Mouse (Mus musculus) bone marrow macrophage, adult 2 months (primary cell): ENCODE results near the gene Pigz. TPM values are rescaled to one million over a fixed set of nuclear protein-coding genes. Genes with fewer than 3 reads are reported as not detected.
A peak's percentile ranks its signal among the peaks of the same experiment; 100 is the strongest.

ENCODE experiments used
- H3K27ac ChIP-seq: 2 replicates; pipeline ENCODE4 v1.5.1; 2012; ENCODE audit warnings: low read depth, low read length; ENCODE audit not compliant: insufficient read depth
- H3K4me1 ChIP-seq: 2 replicates; pipeline ENCODE4 v1.6.1; 2012; ENCODE audit warnings: low read length; ENCODE audit not compliant: control insufficient read depth, insufficient read depth
- H3K4me3 ChIP-seq: 2 replicates; pipeline ENCODE4 v1.5.1; 2012; ENCODE audit warnings: mild to moderate bottlenecking, low read length, moderate library complexity; ENCODE audit not compliant: insufficient read depth
- CTCF ChIP-seq: IDR thresholded peaks from 2 replicates; pipeline ENCODE4 v1.5.1; 2012; ENCODE audit warnings: low read depth, mild to moderate bottlenecking, low read length, moderate library complexity
- POLR2A ChIP-seq: IDR thresholded peaks from 2 replicates; pipeline ENCODE4 v1.6.1; 2012; ENCODE audit warnings: mild to moderate bottlenecking, low read depth, low read length, borderline replicate concordance
- polyA plus RNA-seq: library from polyadenylated mRNA; stranded (reverse); fragments of >200 nt; gene quantifications from 2 replicates; pipeline ENCODE4 v1.2.4, GENCODE M21; 2012; ENCODE audit not compliant: missing spikeins, insufficient read depth, insufficient read length

Gene Pigz
- polyA plus RNA-seq, 1 experiment = 12.2 TPM

DNA sequence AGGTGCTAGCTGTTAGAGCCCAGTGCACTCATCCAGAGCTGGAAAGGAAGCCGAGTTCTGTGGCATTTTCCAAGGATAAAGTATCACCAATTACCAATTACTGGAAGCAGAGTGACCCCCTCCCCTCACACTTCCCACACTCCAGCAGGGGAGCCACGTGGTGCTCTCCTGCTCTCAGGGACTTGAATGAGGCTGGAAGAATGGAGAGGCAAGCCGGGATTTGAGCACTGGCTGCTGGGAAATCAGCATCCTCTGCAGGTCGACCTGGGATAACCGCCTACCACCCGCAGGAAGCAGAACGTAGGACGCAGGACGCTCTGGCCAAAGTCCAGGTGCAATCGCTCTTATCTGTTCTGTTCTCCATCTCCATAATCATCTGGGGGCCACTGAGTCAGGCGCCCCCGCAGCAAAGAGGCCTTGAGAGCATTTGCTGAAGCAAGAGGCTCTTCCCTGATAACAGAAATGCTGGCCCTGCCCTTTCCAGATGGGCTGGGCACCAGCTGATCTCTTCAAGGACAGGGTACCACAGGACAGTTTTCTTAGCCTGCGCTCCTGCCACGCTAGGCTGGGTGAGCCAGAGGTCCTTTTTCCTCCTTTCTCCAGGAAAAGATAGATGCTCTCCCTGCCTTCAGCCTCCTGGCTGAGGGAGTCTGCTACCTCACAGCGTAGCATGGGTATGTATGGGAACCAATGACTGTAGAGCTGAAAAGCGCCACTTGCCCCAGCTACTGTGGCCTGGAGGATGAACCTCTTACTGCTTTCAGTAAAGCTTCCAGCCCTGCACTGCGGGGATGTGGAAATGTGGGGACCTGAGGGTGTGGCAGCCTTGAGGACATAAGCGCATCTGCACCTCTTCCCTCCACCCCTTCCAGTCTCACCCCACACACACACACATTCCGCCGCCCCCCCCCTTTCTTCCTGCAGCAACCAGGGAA is 27.5 kb upstream of the Pigz start:
- TF ChIP-seq CTCF (no peak), POLR2A (no peak)
- Histone ChIP-seq H3K27ac (no peak overlapping the region), H3K4me1 (no peaks in the 10 kb centered on the region), H3K4me3 (peak overlapping the region; percentile 46; the same call in 1 of the 2 replicates)

DNA sequence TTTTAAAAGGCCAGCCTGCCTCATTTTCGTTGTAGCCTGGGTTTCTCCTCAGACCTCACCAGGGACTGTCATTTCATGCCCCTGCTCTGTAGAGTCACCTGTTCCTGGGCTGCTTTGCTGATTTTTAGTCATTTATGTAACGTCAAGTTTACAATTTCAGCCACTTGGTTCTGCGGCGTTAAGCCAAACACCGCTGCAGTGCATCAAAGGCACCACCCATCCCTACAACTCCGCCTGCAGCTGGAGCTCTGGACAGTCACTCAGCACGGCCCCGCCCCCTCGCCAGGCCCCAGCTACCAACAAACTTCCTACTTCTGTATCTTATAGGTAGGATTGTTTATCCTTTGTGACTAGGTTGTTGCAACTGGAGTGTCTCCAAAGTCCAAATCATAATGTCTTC is 26.8 kb upstream of the Pigz start:
- H3K4me1 ChIP-seq = no peaks in the 10 kb centered on the region
- peak overlapping the region; percentile 46; the same call in 1 of the 2 replicates for H3K4me3 ChIP-seq
- TF ChIP-seq CTCF = no peak
- TF ChIP-seq POLR2A = no peak
- no peak overlapping the region for H3K27ac ChIP-seq

DNA sequence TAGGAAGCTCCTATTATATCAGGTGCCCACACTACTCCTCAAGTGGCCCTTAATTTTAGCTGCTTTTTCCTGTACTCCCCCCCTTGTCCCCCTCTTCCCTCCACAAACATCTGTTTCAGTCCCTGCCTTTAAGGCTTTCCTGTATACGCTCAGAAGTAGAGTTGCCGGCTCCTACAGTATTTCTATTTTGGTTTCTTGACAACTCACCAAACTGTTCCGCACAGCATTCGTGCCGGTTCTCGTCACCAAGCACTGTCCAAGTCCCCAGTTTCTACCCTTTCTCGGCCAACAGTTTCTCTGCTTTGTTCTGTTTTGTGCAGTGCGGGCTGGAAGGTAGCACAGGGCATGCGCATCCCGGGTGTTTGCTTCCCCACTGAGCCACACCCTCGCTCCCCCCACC is 24.7 kb upstream of the Pigz start:
- no peak overlapping the region for H3K27ac ChIP-seq
- TF ChIP-seq CTCF = no peak
- TF ChIP-seq POLR2A = no peak
- no peak overlapping the region for H3K4me3 ChIP-seq
- H3K4me1 ChIP-seq = no peaks in the 10 kb centered on the region

DNA sequence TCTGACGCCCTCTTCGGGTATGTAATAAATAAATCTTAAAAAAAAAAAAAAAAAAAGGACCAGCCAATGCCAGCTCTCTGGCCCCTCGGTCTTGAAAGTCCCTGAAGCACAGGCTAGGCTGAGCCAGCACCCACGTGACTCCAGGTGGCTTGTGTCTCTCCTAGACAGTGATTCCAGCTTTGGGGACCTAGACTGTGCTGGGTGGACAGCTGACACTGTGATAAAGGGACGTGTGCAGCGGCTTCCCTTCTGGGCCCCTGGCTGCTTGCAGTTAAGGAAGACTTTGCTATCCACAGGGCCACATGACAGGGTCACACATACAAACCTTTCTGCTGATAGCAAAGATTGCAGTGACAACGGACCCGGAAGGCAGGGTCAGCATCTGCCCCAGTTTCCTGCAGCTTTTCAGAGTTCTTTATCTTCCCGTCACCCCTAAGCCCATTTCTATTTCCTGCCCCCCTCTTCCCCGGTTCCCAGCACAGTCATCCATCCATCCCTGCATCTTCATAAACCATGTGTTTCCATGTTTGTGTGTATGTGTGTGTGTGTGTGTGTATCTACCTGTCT is 23.3 kb upstream of the Pigz start:
- TF ChIP-seq CTCF (no peak), POLR2A (no peak)
- no peak overlapping the region for H3K4me3 ChIP-seq
- no peaks in the 10 kb centered on the region for H3K4me1 ChIP-seq
- H3K27ac ChIP-seq = no peak overlapping the region

DNA sequence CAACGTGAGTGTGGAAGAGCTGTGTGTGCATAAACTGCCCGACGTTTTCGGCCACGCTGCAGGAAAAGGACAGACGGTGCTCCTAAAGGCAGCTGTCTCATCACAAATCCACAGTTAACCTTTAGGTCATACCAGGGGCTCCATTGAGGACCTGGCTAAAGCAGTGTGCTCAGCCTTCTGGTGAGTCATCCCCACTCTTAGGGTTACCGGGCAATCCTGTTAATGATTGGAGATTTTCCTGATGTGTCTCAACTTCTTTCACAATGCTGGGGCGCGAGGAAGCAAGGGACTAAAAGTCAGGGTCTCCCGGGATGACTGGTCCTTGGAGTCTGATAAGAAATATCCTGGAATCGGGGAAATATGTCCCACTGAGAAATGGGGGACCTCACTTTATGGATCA is 15.9 kb upstream of the Pigz start:
- Histone ChIP-seq H3K4me3 (no peak overlapping the region), H3K4me1 (0 out of 2 replicates have a peak, but pooled peaks cover 4% of the 10 kb centered on the region), H3K27ac (no peak overlapping the region)
- TF ChIP-seq POLR2A (no peak), CTCF (no peak)

GRCm38 (mm10) chr16:31918248-31918724 is 15.4 kb upstream of the Pigz start:
- Histone ChIP-seq H3K4me3 (no peak overlapping the region), H3K4me1 (0 out of 2 replicates have a peak, but pooled peaks cover 4% of the 10 kb centered on the region), H3K27ac (no peak overlapping the region)
- TF ChIP-seq CTCF (peak; percentile 81), POLR2A (no peak)

- H3K4me3 ChIP-seq = no peak overlapping the region
- TF ChIP-seq POLR2A (no peak), CTCF (no peak)
- H3K4me1 ChIP-seq = peaks cover 27% of the 10 kb centered on the region
- no peak overlapping the region for H3K27ac ChIP-seq
These were observed 9.3 kb upstream of the Pigz start for GRCm38 (mm10) chr16:31924368-31924767.

DNA sequence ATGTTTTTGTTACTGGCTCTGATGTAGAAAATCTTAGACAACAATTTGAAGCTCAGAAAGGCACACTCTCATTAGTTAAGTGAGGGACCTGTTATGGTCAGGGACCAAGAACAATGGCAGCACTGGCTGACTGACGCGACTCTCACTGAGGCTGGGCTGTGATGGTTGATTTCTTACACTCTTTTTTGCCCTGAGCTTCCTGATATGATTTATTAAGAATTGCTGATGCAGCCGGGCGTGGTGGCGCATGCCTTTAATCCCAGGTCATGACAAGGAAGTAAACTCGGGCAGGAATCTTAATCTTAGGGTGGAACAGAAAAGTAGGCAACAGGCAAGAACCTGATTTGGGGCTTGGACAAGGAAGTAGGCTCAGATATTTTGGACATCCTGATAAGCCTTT is 7.6 kb upstream of the Pigz start:
- no peak for TF ChIP-seq CTCF
- TF ChIP-seq POLR2A = no peak
- Histone ChIP-seq H3K4me1 (peaks cover 30% of the 10 kb centered on the region), H3K4me3 (no peak overlapping the region), H3K27ac (peak overlapping the region; percentile 56)

- peak overlapping the region; percentile 56 for H3K27ac ChIP-seq
- TF ChIP-seq POLR2A (no peak), CTCF (no peak)
These were observed 7.0 kb upstream of the Pigz start for GRCm38 (mm10) chr16:31926547-31927182.

GRCm38 (mm10) chr16:31927412-31927811 is 6.2 kb upstream of the Pigz start:
- peaks cover 30% of the 10 kb centered on the region for H3K4me1 ChIP-seq
- no peak for TF ChIP-seq POLR2A
- TF ChIP-seq CTCF = no peak
- no peak overlapping the region for H3K4me3 ChIP-seq
- no peak overlapping the region for H3K27ac ChIP-seq

More at GRCm38 (mm10) chr16:31926547-31927182, 7.0 kb upstream of the Pigz start:
- Histone ChIP-seq H3K4me1 (peaks cover 31% of the 10 kb centered on the region), H3K4me3 (no peak overlapping the region)
